Mouse (Mus musculus) CD4-positive helper T cell, adult 2 months (primary cell): ENCODE data around the gene Rgl1.

Experiments
- DNase-seq: peaks from one replicate; pipeline ENCODE4 v3.0.0-alpha.2; 2012; ENCODE audit warnings: low read depth, missing footprints, low spot score

Rgl1 gene

DNA sequence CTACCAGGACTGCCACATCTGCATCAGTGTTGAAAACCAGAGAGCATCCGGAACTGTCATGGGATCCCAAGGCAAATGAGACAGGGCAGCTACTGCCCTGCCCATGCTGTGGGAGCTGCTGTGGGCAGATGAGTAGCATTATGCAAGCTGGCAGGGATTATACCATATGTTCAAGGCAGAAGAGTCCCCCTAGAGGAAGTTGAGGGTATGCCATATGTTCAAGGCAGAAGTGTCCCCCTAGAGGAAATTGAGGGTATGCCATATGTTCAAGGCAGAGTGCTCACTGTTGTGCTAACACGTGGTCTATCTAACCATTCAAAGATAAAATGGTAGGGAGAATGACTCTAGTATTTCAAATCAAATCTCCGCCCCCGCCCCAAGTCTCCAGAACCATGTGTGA is 254.9 kb downstream of the Rgl1 start:
- peak; percentile 47 for DNase-seq

DNA sequence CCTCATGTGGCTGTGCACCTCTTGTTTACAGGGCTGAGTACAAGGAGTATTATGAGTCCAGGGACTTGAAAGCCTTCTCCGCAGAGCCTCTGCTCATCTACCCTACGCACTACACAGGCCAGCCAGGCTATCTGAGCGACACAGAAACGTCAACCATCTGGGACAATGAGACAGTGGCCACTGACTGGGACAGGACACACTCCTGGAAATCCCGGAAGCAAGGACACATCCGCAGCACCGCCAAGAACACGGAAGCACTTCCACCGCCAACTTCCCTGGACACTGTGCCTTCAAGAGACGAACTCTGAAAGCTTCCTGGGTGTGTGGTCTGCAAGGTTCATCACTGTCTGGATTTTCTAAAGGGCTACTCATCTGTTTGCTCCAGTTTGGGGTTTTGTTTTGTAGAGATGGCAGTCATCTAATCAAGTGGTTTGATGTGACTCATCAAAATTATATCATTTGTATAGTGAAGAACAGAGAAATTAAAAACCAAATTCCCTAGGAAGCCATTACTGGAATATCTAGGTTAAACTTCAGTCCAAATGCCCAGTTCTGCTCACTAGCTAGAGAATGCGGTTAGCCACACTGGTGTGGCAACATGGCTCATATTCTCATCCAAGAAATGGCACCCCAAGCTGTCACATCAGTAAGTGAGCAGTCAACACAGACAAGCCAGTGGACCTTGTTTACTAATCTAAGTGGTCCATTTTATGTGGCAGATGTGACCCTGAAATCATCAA is 257.5 kb downstream of the Rgl1 start:
- no peak for DNase-seq

DNA sequence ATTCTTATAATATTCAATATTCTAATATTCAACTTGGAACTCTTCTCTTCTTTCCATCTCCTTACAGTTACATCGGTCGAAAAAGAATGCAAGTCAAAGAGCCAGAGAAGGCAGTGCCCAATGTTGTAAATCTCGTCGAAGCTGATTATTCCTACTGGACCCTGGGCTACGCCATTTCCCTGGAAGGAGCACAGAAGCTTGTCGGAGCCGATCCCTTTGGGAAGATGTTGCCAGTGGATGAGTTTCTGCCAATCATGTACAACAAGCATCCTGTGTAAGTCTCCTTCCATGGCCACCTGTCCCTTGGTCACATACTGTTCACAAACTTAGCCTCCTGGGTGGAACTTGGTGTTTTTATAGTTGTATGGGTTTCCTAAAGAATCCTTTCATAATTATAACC is 259.4 kb downstream of the Rgl1 start:
- DNase-seq = no peak

DNA sequence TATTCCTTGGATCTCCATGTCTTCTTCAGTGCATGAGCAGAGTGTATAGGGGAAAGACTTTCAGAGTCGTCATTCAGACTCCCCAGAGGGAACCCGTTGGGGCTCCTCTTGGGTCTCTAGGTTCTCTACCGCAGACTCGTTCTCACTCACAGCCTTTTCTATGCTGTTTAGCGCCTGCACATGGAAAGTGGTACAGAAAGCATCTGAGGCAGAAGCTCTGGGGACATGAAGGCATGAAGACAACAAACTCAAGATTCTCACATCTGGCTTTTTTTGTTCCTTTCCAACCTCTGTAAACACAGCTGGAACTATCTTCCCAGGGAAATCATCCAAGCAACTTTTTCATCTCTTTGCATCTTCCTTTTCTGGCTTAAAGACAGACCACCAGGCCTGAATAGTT is 260.0 kb downstream of the Rgl1 start:
- DNase-seq = no peak

DNA sequence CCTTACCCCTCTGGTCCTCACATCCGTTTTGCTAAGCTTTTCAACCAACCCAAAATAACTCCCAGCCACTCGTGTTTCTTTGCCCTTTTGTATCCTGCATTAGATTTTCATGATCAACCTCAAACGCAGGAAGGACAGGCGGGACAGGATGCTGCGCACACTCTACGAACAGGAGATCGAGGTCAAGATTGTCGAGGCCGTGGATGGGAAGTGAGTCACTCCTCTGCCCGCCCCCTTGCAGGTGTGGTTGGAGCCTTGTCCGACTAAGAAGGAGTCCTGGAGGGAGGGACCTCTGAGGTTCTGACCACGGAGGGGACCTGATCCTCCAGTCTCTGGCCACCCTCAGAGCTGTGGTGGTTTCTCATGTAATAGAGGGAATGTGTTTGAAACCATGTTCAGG is 266.3 kb downstream of the Rgl1 start:
- peak; percentile 47 for DNase-seq

DNA sequence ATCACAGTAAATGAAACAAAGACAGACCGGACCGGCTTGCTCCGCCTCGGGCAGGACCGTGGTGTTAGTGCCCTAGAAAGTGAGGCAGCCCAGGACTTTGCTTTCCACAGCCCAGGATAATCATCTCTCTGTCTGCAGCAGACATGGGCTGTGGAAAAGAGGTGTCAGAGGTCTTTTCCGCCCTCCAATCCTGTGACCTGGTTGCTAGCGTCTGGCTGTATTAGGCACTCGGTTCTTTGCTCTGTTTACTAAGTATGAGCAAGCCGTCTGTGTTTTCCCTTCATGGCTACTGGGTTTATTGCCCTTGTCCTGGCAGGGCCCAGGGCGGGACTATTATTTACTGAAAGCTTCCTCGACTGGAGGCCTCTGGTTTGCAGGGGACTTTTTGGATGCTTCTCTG is 268.6 kb downstream of the Rgl1 start:
- no peak for DNase-seq

DNA sequence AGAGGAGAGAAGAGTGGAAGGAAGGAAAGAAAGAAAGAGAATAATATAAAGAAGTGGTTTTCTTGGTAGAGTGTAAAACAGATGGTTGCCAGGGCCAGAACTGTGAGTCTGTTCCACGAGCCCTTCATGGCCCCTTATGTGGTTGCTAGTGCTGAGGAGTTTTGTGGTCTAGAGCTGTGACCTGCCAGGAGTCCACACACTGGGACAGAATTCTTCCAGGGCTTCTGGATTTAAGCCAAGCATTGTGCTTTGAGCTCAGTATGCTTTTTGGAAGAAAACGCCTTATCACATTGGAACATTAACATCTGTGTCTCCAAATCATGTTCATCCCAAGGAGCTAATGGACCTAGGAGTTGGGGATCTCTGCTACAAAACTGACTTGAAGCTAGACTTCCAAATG is 269.3 kb downstream of the Rgl1 start:
- no peak for DNase-seq

DNA sequence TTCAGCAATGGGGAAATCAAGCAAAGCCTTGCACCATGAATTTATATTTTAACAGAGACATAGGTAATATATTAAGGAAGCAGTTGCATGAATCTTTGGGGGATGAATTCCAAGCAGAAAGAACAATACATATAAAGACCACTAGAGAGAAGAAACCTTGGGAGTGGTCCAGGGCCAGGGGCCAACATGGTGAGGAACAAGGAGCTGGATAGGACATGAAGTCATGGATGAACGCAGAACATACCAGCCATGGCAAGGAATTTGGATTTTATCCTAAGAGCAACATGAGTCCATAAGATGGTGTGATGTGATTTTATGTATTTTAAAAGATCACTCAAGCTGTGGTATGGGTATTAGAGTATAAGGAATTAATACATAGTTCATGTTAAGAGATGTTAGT is 273.9 kb downstream of the Rgl1 start:
- DNase-seq = no peak

DNA sequence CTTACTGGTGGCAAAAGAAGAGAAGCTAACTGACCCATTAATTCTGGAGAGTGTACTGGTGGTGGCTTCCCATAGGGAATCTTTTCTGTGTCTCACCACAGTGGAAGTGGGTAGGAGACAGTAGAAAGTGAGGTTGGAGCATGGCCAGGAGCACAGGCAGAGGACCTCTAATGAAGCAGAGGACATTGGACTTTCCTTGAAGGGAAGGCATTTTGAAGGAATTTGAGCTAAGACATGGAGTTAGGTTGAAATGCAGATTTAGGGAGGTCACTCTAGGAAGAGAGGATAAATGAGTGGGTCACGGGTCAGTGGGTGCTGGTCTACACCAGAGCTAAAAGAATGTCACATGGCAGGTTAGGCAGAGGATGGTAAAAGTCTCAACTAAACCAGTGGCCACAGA is 275.3 kb downstream of the Rgl1 start:
- DNase-seq = no peak

DNA sequence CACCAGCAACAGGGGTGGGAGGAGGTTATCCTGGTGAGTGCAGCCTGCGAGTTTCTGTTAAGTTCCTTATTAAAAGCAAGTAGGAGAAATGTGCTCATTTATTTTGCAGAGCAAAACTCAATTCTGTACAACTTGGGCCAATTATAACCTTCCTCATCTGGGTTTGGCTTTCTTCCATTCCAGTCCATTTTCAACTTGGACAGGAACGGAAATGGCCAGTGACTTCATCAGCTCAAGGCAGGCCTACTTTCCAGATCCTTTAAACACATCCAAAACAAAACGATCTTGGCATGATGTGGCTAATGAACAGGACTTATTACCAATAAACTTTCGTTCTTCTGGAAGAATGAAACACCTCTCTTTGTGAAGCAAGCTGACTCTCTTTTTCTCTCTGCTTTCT is 290.0 kb downstream of the Rgl1 start:
- DNase-seq = no peak

DNA sequence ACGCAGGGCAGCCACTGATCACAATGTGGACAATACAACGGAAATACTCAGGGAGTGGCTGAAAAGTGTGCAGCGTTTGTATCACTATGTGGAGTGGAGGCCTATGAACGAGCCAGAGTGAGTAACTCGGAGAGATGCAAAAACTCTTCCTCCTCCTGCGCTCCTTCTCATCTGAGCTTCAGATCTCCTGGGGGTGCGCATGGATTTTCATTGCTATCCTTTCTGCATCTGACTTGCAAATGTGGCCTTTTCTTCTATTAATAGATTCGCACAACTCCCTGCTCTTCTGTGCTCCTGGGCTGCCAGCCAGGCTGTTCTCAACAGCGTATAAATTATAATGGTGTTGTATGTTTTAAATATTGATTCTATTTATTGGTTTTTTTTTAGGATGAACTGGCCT is 297.7 kb downstream of the Rgl1 start:
- DNase-seq = no peak
